Mouse (Mus musculus): ENCODE results near the gene Gtf2a1l. TPM values are rescaled to one million over a fixed set of nuclear protein-coding genes. Genes with fewer than 3 reads are reported as not detected.

Gene Gtf2a1l
- polyA plus RNA-seq, 1 experiment, result 0.82 TPM

DNA sequence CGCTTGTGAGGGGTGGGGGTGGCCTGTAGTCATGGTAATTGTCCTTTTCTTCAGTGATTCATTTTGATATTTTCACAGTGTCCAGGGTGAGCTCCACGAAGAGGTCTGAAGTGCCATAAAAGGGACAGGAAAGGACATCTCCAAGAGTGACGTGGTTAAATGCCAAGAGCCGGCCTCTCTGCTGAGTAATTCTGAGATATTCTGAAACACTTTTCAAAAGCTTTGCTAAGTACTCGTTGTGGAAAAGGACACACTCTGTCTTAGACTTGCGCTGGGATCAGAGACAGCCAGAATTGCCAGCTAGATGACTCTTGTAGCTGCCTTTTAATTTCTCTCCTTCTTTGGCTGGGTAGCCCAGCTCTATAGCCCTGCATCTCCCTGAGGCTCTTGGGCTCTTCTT lies 9.9 kb upstream of the Gtf2a1l start:
- Histone ChIP-seq H3K27ac (ENCODE audit: insufficient read depth, low read length) (no peak overlapping the region), H3K36me3 (ENCODE audit: control insufficient read depth, insufficient read depth, low read length, poor library complexity, severe bottlenecking) (no peaks in the 10 kb centered on the region), H3K4me1 (ENCODE audit: control insufficient read depth, insufficient read depth, low read length) (no peaks in the 10 kb centered on the region), H3K9ac (ENCODE audit: low read depth, poor library complexity, severe bottlenecking) (no peak overlapping the region), H3K27me3 (ENCODE audit: control insufficient read depth, insufficient read depth, low read length, poor library complexity, severe bottlenecking) (no peaks in the 10 kb centered on the region), H3K9me3 (replicated peaks; ENCODE audit: control insufficient read depth, insufficient read depth, low read length, poor library complexity, severe bottlenecking) (no peaks in the 10 kb centered on the region), H3K4me3 (ENCODE audit: low read depth, low read length) (no peak overlapping the region)
- TF ChIP-seq CTCF (IDR thresholded peaks at IDR 0.05; ENCODE audit: low read depth, low read length) (no peak), EP300 (IDR thresholded peaks at IDR 0.05; ENCODE audit: insufficient read depth, low read depth, low read length) (no peak), POLR2A (IDR thresholded peaks at IDR 0.05; ENCODE audit: insufficient read depth, low read length) (no peak)

DNA sequence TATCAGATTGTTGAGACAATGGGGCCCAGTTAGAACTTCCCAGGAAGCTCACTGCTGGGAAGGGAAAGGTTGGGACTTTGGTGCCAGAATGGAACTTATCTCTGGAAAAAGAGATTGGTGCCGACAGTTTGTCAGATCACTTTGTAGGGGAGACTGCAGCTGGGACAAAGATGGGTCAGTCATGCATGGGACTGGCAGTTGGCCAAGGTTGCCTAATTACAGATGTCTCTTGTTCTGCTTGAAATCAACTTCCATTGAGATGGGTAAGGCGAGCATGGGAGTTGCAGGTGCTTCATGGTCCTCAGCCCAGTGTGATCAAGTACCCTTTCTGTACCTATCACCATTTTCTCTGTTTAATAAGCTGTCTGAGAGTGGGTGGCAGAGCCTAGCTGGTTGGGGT lies 2.4 kb upstream of the Gtf2a1l start:
- Histone ChIP-seq H3K27ac (ENCODE audit: insufficient read depth, low read length) (no peak overlapping the region), H3K27me3 (ENCODE audit: control insufficient read depth, insufficient read depth, low read length, poor library complexity, severe bottlenecking) (no peaks in the 10 kb centered on the region; the same call in 1 of the 2 replicates), H3K9me3 (replicated peaks; ENCODE audit: control insufficient read depth, insufficient read depth, low read length, poor library complexity, severe bottlenecking) (no peaks in the 10 kb centered on the region), H3K9ac (ENCODE audit: low read depth, poor library complexity, severe bottlenecking) (no peak overlapping the region), H3K4me3 (ENCODE audit: low read depth, low read length) (no peak overlapping the region), H3K4me1 (ENCODE audit: control insufficient read depth, insufficient read depth, low read length) (no peaks in the 10 kb centered on the region), H3K36me3 (ENCODE audit: control insufficient read depth, insufficient read depth, low read length, poor library complexity, severe bottlenecking) (no peaks in the 10 kb centered on the region)
- TF ChIP-seq CTCF (IDR thresholded peaks at IDR 0.05; ENCODE audit: low read depth, low read length) (no peak), EP300 (IDR thresholded peaks at IDR 0.05; ENCODE audit: insufficient read depth, low read depth, low read length) (no peak), POLR2A (IDR thresholded peaks at IDR 0.05; ENCODE audit: insufficient read depth, low read length) (no peak)

DNA sequence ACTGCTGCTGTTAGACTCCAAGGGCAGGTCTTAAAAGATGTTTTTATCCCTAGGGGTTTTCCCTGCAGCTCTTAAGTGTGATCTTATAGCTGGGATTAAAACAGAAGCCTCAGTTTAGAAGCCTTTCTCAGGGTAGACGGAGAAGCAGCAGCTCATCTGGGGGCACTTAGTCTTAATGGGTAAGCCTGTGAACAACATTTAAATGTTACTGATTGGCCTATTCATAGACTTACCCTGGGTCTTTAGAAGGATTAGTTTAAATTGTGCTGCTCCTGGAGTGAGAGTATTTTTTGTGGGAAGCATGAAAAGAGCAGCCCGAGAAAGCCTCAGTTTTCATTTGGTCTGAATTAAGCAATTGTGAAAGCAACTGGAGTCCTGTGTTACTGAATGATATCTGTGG lies 1.5 kb downstream of the Gtf2a1l start:
- TF ChIP-seq POLR2A (IDR thresholded peaks at IDR 0.05; ENCODE audit: insufficient read depth, low read length), result no peak
- no peak for TF ChIP-seq CTCF (IDR thresholded peaks at IDR 0.05; ENCODE audit: low read depth, low read length)
- no peak for TF ChIP-seq EP300 (IDR thresholded peaks at IDR 0.05; ENCODE audit: insufficient read depth, low read depth, low read length)
- H3K4me1 ChIP-seq (ENCODE audit: control insufficient read depth, insufficient read depth, low read length), result no peaks in the 10 kb centered on the region
- H3K27me3 ChIP-seq (ENCODE audit: control insufficient read depth, insufficient read depth, low read length, poor library complexity, severe bottlenecking), result no peaks in the 10 kb centered on the region; the same call in 1 of the 2 replicates
- H3K27ac ChIP-seq (ENCODE audit: insufficient read depth, low read length), result no peak overlapping the region
- H3K9me3 ChIP-seq (replicated peaks; ENCODE audit: control insufficient read depth, insufficient read depth, low read length, poor library complexity, severe bottlenecking), result no peaks in the 10 kb centered on the region
- no peak overlapping the region for H3K4me3 ChIP-seq (ENCODE audit: low read depth, low read length)
- H3K36me3 ChIP-seq (ENCODE audit: control insufficient read depth, insufficient read depth, low read length, poor library complexity, severe bottlenecking), result no peaks in the 10 kb centered on the region
- H3K9ac ChIP-seq (ENCODE audit: low read depth, poor library complexity, severe bottlenecking), result no peak overlapping the region

DNA sequence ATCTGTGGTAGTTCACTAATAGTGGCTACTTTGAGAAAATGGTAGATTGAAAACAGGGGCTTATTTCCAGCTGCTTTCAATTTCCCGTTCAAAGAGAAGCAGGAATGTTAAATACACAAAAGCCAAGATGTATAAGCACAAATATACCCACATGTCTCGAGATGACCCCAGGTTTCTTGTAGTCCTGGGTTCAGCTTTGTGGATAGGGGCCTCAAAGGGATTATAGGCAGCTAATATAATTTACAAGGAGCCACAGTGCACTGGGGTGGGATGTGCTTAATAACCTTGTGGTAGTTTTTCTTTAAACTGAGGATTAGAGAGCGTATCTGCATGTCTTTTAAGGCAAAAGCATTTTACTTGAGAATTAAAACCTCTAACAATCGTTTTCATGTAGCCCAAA lies 2.3 kb downstream of the Gtf2a1l start:
- H3K4me1 ChIP-seq (ENCODE audit: control insufficient read depth, insufficient read depth, low read length), result no peaks in the 10 kb centered on the region
- TF ChIP-seq POLR2A (IDR thresholded peaks at IDR 0.05; ENCODE audit: insufficient read depth, low read length), result no peak
- no peak for TF ChIP-seq CTCF (IDR thresholded peaks at IDR 0.05; ENCODE audit: low read depth, low read length)
- no peak for TF ChIP-seq EP300 (IDR thresholded peaks at IDR 0.05; ENCODE audit: insufficient read depth, low read depth, low read length)
- no peaks in the 10 kb centered on the region; the same call in 1 of the 2 replicates for H3K27me3 ChIP-seq (ENCODE audit: control insufficient read depth, insufficient read depth, low read length, poor library complexity, severe bottlenecking)
- no peaks in the 10 kb centered on the region for H3K9me3 ChIP-seq (replicated peaks; ENCODE audit: control insufficient read depth, insufficient read depth, low read length, poor library complexity, severe bottlenecking)
- no peak overlapping the region for H3K27ac ChIP-seq (ENCODE audit: insufficient read depth, low read length)
- no peaks in the 10 kb centered on the region for H3K36me3 ChIP-seq (ENCODE audit: control insufficient read depth, insufficient read depth, low read length, poor library complexity, severe bottlenecking)
- no peak overlapping the region for H3K9ac ChIP-seq (ENCODE audit: low read depth, poor library complexity, severe bottlenecking)
- H3K4me3 ChIP-seq (ENCODE audit: low read depth, low read length), result no peak overlapping the region

DNA sequence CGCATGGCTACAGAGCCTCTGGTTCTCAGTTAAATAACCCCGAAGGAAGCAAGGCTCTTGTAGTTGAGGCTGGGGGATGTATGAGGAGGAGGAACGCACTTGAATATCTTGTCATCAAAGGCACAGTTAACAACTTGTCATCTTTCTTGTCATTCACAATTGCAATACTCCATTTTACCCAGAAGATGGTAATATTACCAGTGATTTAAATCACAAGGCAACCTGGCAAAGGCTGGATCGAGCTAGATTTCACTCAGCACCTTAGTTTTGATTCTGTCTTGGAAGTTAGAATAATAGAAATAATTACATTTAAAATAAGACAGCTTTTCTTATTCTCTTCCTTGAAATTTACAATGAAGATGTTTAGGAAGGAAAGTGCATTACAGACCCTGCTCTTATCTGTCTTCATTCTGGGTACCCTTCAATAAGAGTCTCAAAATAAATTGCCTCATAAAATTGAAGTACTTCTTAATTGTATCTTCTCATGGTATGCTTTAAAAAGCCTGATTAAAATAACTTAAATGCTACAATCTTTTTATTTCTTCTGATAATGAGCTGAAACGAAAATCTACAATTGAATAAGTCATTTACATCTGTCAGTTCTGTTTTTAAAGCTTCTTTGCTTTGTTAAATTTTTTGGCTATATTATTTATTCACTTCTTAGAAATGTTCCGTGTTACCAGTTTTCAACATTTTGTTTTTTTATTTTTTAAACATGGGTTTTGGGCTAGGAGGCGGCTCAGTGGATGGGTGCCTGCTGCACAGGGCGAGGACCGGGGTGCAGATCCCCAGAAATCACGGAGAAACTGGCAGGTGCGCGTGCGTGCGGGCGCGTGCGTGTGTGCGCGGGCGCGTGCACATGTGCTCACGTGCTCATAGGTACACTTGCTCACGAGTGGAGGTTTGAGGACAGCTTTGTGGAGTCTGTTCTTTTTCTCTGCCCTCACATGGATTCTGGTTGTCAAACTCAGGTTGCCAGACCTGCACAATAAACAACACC lies 7.2 kb downstream of the Gtf2a1l start:
- no peaks in the 10 kb centered on the region; the same call in 1 of the 2 replicates for H3K27me3 ChIP-seq (ENCODE audit: control insufficient read depth, insufficient read depth, low read length, poor library complexity, severe bottlenecking)
- no peak overlapping the region for H3K4me3 ChIP-seq (ENCODE audit: low read depth, low read length)
- H3K9ac ChIP-seq (ENCODE audit: low read depth, poor library complexity, severe bottlenecking), result no peak overlapping the region
- no peaks in the 10 kb centered on the region for H3K9me3 ChIP-seq (replicated peaks; ENCODE audit: control insufficient read depth, insufficient read depth, low read length, poor library complexity, severe bottlenecking)
- H3K4me1 ChIP-seq (ENCODE audit: control insufficient read depth, insufficient read depth, low read length), result no peaks in the 10 kb centered on the region
- TF ChIP-seq EP300 (IDR thresholded peaks at IDR 0.05; ENCODE audit: insufficient read depth, low read depth, low read length) (no peak), CTCF (IDR thresholded peaks at IDR 0.05; ENCODE audit: low read depth, low read length) (no peak), POLR2A (IDR thresholded peaks at IDR 0.05; ENCODE audit: insufficient read depth, low read length) (no peak)
- no peak overlapping the region for H3K27ac ChIP-seq (ENCODE audit: insufficient read depth, low read length)
- no peaks in the 10 kb centered on the region for H3K36me3 ChIP-seq (ENCODE audit: control insufficient read depth, insufficient read depth, low read length, poor library complexity, severe bottlenecking)

DNA sequence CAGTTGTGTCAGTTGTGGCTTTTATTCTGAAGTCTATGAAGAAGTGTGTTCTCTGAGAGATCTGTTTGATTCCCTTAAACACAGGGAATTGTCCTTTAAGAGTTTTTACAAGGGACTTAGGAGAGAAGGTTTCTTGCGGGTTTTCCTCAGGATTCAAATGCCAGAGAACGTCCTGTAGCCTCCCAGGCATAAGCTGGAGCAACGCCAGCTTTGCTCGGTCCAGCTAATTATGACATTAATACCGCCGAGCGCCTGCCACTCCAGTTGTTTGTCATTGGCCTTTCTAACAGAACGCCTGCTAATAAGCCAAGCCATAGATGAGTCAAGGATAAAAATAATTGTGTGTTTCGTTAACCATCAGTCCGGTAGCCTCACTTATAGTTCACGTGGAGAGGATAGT lies 19.8 kb downstream of the Gtf2a1l start:
- Histone ChIP-seq H3K27me3 (ENCODE audit: control insufficient read depth, insufficient read depth, low read length, poor library complexity, severe bottlenecking) (no peaks in the 10 kb centered on the region), H3K9ac (ENCODE audit: low read depth, poor library complexity, severe bottlenecking) (no peak overlapping the region)
- TF ChIP-seq POLR2A (IDR thresholded peaks at IDR 0.05; ENCODE audit: insufficient read depth, low read length) (no peak), EP300 (IDR thresholded peaks at IDR 0.05; ENCODE audit: insufficient read depth, low read depth, low read length) (no peak), CTCF (IDR thresholded peaks at IDR 0.05; ENCODE audit: low read depth, low read length) (no peak)

More for the DNA sequence above, 19.8 kb downstream of the Gtf2a1l start:
- Histone ChIP-seq H3K9me3 (replicated peaks; ENCODE audit: control insufficient read depth, insufficient read depth, low read length, poor library complexity, severe bottlenecking) (no peaks in the 10 kb centered on the region), H3K36me3 (ENCODE audit: control insufficient read depth, insufficient read depth, low read length, poor library complexity, severe bottlenecking) (no peaks in the 10 kb centered on the region), H3K27ac (ENCODE audit: insufficient read depth, low read length) (no peak overlapping the region), H3K4me1 (ENCODE audit: control insufficient read depth, insufficient read depth, low read length) (no peaks in the 10 kb centered on the region), H3K4me3 (ENCODE audit: low read depth, low read length) (no peak overlapping the region)

Data from ES-Bruce4 (cell line).